Mouse (Mus musculus) left cerebral cortex, adult 11 months (tissue): Measurements from ENCODE around the gene Pik3ap1.

ENCODE experiments used
- DNase-seq: peaks from one replicate; pipeline ENCODE4 v3.0.0; 2022; ENCODE audit warnings: low spot score

Pik3ap1 gene

GRCm38 (mm10) chr19:41279724-41280244 lies 105.1 kb downstream of the Pik3ap1 start:
- no peak for DNase-seq

- no peak for DNase-seq
These were observed 106.3 kb downstream of the Pik3ap1 start for GRCm38 (mm10) chr19:41278606-41279005.

- DNase-seq = no peak
These were observed 109.3 kb downstream of the Pik3ap1 start for GRCm38 (mm10) chr19:41275588-41275987.

GRCm38 (mm10) chr19:41270906-41271305 lies 114.0 kb downstream of the Pik3ap1 start:
- no peak for DNase-seq

- DNase-seq = peak; percentile 36
These were observed 114.7 kb downstream of the Pik3ap1 start for GRCm38 (mm10) chr19:41270151-41270727.

- DNase-seq = no peak
These were observed 118.5 kb downstream of the Pik3ap1 start for GRCm38 (mm10) chr19:41266251-41266901.

- no peak for DNase-seq
These were observed 120.5 kb downstream of the Pik3ap1 start for GRCm38 (mm10) chr19:41264331-41264799.

- DNase-seq = peak; percentile 80
These were observed 121.1 kb downstream of the Pik3ap1 start, which contains the start of gene Tm9sf3 for GRCm38 (mm10) chr19:41263630-41264295. Gene Tm9sf3 (minus strand): TSS chr19:41263997.

GRCm38 (mm10) chr19:41262712-41263629 lies 121.9 kb downstream of the Pik3ap1 start:
- peak; percentile 33 for DNase-seq

- no peak for DNase-seq
These were observed 124.2 kb downstream of the Pik3ap1 start for GRCm38 (mm10) chr19:41260736-41261135.

- no peak for DNase-seq
These were observed 125.6 kb downstream of the Pik3ap1 start for GRCm38 (mm10) chr19:41259256-41259655.

- DNase-seq = no peak
These were observed 126.2 kb downstream of the Pik3ap1 start for GRCm38 (mm10) chr19:41258707-41259106.

- no peak for DNase-seq
These were observed 130.3 kb downstream of the Pik3ap1 start for GRCm38 (mm10) chr19:41254584-41254983.

GRCm38 (mm10) chr19:41248968-41249367 lies 135.9 kb downstream of the Pik3ap1 start:
- no peak for DNase-seq

- no peak for DNase-seq
These were observed 136.6 kb downstream of the Pik3ap1 start for GRCm38 (mm10) chr19:41248271-41248670.

- no peak for DNase-seq
These were observed 138.6 kb downstream of the Pik3ap1 start for GRCm38 (mm10) chr19:41246271-41246670.

- no peak for DNase-seq
These were observed 140.3 kb downstream of the Pik3ap1 start for GRCm38 (mm10) chr19:41244581-41244980.

- DNase-seq = no peak
These were observed 142.9 kb downstream of the Pik3ap1 start for GRCm38 (mm10) chr19:41241997-41242396.

GRCm38 (mm10) chr19:41233698-41234097 lies 151.2 kb downstream of the Pik3ap1 start:
- DNase-seq = no peak
